Mouse (Mus musculus) forebrain, embryonic 11.5 days (tissue): ENCODE measurements around the gene Krt20. TPM values are rescaled to one million over a fixed set of nuclear protein-coding genes. Genes with fewer than 3 reads are reported as not detected.
A peak's percentile ranks its signal among the peaks of the same experiment; 100 is the strongest.

Experiments
- ATAC-seq: fragments of 200-750 bp; cut with Nextera tagmentation; replicated peaks from 2 replicates; pipeline ENCODE4 v1.8.0; 2017; ENCODE audit warnings: moderate TSS enrichment; ENCODE audit not compliant: low FRiP score
- DNase-seq: peaks from one replicate; pipeline ENCODE4 v3.0.0-alpha.2; 2017; ENCODE audit warnings: low spot score
- H3K27ac ChIP-seq: fragments of 300-500 bp; sonication (generic); 2 replicates; pipeline ENCODE4 v1.5.1; 2014; ENCODE audit warnings: low read depth, low read length
- H3K27me3 ChIP-seq: fragments of 300-500 bp; sonication (generic); 2 replicates; pipeline ENCODE4 v1.6.1; 2014; ENCODE audit warnings: mild to moderate bottlenecking, low read length, mixed read lengths; ENCODE audit not compliant: control insufficient read depth, insufficient read depth
- H3K36me3 ChIP-seq: fragments of 300-500 bp; sonication (generic); 2 replicates; pipeline ENCODE4 v1.6.1; 2014; ENCODE audit warnings: mild to moderate bottlenecking, low read length, moderate library complexity, mixed read lengths; ENCODE audit not compliant: control insufficient read depth, insufficient read depth
- H3K4me1 ChIP-seq: fragments of 300-500 bp; sonication (generic); replicated peaks from 2 replicates; pipeline ENCODE4 v1.6.1; 2014; ENCODE audit warnings: low read length, mixed read lengths; ENCODE audit not compliant: control insufficient read depth, insufficient read depth
- H3K4me2 ChIP-seq: fragments of 300-500 bp; sonication (generic); 2 replicates; pipeline ENCODE4 v1.6.1; 2014; ENCODE audit warnings: low read depth, mild to moderate bottlenecking, low read length, moderate library complexity, mixed read lengths; ENCODE audit not compliant: severe bottlenecking
- H3K4me3 ChIP-seq: fragments of 300-500 bp; sonication (generic); 2 replicates; pipeline ENCODE4 v1.5.1; 2014; ENCODE audit warnings: low read depth, low read length
- H3K9ac ChIP-seq: fragments of 300-500 bp; sonication (generic); 2 replicates; pipeline ENCODE4 v1.6.1; 2014; ENCODE audit warnings: low read length
- H3K9me3 ChIP-seq: fragments of 300-500 bp; sonication (generic); 2 replicates; pipeline ENCODE4 v1.6.1; 2016; ENCODE audit warnings: low read length, mixed read lengths; ENCODE audit not compliant: control insufficient read depth
- WGBS: fragments of 180-500 bp; shearing (Covaris S2); extraction: QIAGEN DNeasy Blood & Tissue Kit; methylation state at CpG from one replicate; pipeline ENCODE4 v1.1.7; 2014; 5-methylcytosine and 5-hydroxymethylcytosine counted together
- polyA plus RNA-seq: library from polyadenylated mRNA; unstranded; fragments of >200 nt; fragmentation: Nextera tagmentation; extraction: Ambion mirVana; gene quantifications from 2 replicates; pipeline ENCODE4 v1.2.1, GENCODE M21; 2014

Krt20 gene
- polyA plus RNA-seq, 1 experiment from 2014 or later = 0.51 TPM

- Histone ChIP-seq H3K4me2 (no peak overlapping the region), H3K4me3 (no peak overlapping the region), H3K27ac (no peak overlapping the region), H3K4me1 (no peaks in the 10 kb centered on the region), H3K36me3 (no peaks in the 10 kb centered on the region), H3K9ac (no peak overlapping the region), H3K9me3 (no peaks in the 10 kb centered on the region), H3K27me3 (no peaks in the 10 kb centered on the region)
- ATAC-seq (no peak), DNase-seq (peak; percentile 82)
- WGBS = 15% methylated on average over 8 of the region's 8 CpGs
These were observed 25.2 kb upstream of the Krt20 start for GRCm38 (mm10) chr11:99463155-99463554.

DNA sequence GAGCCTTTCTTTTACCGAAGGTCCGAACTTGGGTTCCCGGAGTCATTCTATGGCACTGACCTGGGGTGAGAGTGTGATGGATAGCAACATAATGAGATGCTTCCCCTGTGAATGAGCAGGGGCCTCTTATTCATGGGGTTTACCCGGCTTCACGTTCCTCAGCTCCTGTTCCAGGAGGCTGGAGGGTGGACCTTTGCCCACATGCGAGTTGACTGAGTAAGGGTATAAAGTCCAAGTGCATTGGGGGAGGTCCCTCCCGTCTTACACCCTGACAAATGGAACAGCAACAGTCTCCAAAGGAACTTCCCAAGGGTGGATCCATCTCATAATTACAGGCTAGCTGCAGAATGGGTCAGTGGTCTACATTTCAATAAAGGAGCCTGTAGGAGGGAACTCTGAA is 23.8 kb upstream of the Krt20 start:
- Histone ChIP-seq H3K36me3 (no peaks in the 10 kb centered on the region), H3K4me1 (no peaks in the 10 kb centered on the region), H3K27ac (no peak overlapping the region), H3K9ac (no peak overlapping the region), H3K27me3 (no peaks in the 10 kb centered on the region), H3K4me2 (no peak overlapping the region), H3K4me3 (no peak overlapping the region), H3K9me3 (no peaks in the 10 kb centered on the region)
- ATAC-seq (no peak), DNase-seq (no peak)
- 72% methylated on average over 7 of the region's 7 CpGs for WGBS

- no peak overlapping the region for H3K9ac ChIP-seq
- 80% methylated on average over 7 of the region's 7 CpGs for WGBS
- no peaks in the 10 kb centered on the region for H3K36me3 ChIP-seq
- ATAC-seq (no peak), DNase-seq (no peak)
- H3K4me3 ChIP-seq = no peak overlapping the region
- no peak overlapping the region for H3K27ac ChIP-seq
- H3K4me1 ChIP-seq = no peaks in the 10 kb centered on the region
- H3K27me3 ChIP-seq = no peaks in the 10 kb centered on the region
- no peak overlapping the region for H3K4me2 ChIP-seq
- no peaks in the 10 kb centered on the region for H3K9me3 ChIP-seq
These were observed 20.9 kb upstream of the Krt20 start for GRCm38 (mm10) chr11:99458887-99459286.

DNA sequence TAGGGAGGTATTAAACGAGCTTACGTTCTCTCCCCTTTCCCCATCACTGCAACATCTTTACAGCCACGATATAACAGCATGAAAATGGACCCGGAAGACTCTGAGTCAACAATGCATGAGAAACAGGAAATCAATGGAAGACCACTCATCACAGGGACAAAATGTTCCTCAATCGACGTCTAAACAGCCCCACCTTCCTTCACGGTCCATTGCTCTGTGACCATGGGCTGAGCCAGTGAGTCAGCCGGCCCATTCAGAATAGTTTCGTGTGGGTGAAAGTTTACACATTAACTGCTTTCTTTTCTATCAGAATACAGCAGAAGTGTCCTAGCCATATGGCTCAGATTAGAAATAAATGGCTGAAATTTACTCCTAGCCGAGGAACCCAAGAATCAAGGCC is 16.8 kb upstream of the Krt20 start:
- no peak for ATAC-seq
- DNase-seq = no peak
- no peak overlapping the region for H3K27ac ChIP-seq
- H3K9me3 ChIP-seq = no peaks in the 10 kb centered on the region
- WGBS = 69% methylated on average over 10 of the region's 10 CpGs
- no peaks in the 10 kb centered on the region for H3K36me3 ChIP-seq
- H3K4me3 ChIP-seq = no peak overlapping the region
- no peak overlapping the region for H3K9ac ChIP-seq
- no peaks in the 10 kb centered on the region for H3K4me1 ChIP-seq
- H3K27me3 ChIP-seq = no peaks in the 10 kb centered on the region
- no peak overlapping the region for H3K4me2 ChIP-seq

GRCm38 (mm10) chr11:99454044-99454443 is 16.1 kb upstream of the Krt20 start:
- Histone ChIP-seq H3K4me1 (no peaks in the 10 kb centered on the region), H3K9ac (no peak overlapping the region), H3K27ac (no peak overlapping the region), H3K4me3 (no peak overlapping the region), H3K27me3 (no peaks in the 10 kb centered on the region), H3K4me2 (no peak overlapping the region), H3K9me3 (no peaks in the 10 kb centered on the region), H3K36me3 (no peaks in the 10 kb centered on the region)
- 88% methylated on average over 4 of the region's 4 CpGs for WGBS
- ATAC-seq = no peak
- no peak for DNase-seq

GRCm38 (mm10) chr11:99448769-99449168 is 10.8 kb upstream of the Krt20 start:
- Histone ChIP-seq H3K4me3 (no peak overlapping the region), H3K36me3 (no peaks in the 10 kb centered on the region), H3K4me1 (no peaks in the 10 kb centered on the region), H3K9ac (no peak overlapping the region), H3K27ac (no peak overlapping the region), H3K4me2 (no peak overlapping the region), H3K27me3 (no peaks in the 10 kb centered on the region), H3K9me3 (no peaks in the 10 kb centered on the region)
- WGBS = 71% methylated on average over 2 of the region's 2 CpGs
- no peak for DNase-seq
- ATAC-seq = no peak

DNA sequence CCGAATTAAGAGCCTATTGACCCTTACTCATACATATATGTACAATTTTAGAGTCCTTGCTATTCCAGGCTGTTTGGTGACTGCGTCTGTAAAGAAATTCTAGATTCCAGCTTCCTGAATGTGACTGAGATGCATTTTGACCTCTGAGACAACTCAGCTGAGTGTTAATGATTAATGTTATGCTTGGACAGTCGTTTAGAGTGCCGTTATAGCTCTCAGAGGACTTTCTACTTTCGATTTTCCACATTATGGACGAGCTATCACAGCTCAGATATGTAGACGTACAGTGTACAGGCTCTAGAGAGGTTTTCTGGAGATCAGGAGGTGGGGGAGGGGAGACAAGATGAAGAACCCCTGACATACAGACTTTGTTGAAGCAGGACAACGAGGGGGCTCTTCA is 3.3 kb upstream of the Krt20 start:
- Histone ChIP-seq H3K27ac (no peak overlapping the region), H3K4me2 (no peak overlapping the region), H3K4me1 (no peaks in the 10 kb centered on the region), H3K9me3 (no peaks in the 10 kb centered on the region), H3K36me3 (no peaks in the 10 kb centered on the region), H3K4me3 (no peak overlapping the region), H3K27me3 (no peaks in the 10 kb centered on the region), H3K9ac (no peak overlapping the region)
- 79% methylated on average over 8 of the region's 8 CpGs for WGBS
- no peak for ATAC-seq
- no peak for DNase-seq

- H3K4me1 ChIP-seq = no peaks in the 10 kb centered on the region
- DNase-seq (no peak), ATAC-seq (no peak)
- no peaks in the 10 kb centered on the region for H3K36me3 ChIP-seq
- H3K27ac ChIP-seq = no peak overlapping the region
- no peak overlapping the region for H3K4me2 ChIP-seq
- H3K9ac ChIP-seq = no peak overlapping the region
- H3K9me3 ChIP-seq = no peaks in the 10 kb centered on the region
- H3K27me3 ChIP-seq = no peaks in the 10 kb centered on the region
- 79% methylated on average over 10 of the region's 10 CpGs for WGBS
- H3K4me3 ChIP-seq = no peak overlapping the region
These were observed 1.5 kb upstream of the Krt20 start for GRCm38 (mm10) chr11:99439465-99439864.

DNA sequence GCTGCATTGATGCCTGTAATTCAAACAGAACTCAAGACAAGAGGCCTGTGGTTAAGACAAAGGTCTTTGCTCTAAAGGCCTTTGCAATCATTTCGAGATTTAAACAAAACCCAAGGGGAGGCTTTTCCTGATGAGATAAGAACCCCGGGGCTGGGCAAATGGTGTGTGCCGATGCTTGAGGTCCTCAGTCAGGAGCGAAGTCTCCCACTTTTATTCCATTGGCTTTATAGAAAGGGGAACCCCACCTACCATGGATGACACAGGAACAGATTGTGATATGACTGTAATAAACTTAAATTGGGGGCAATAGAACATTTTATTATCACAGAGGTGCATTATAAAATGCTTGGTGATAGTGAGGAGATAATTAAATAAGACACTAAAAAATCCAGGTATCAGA is 1.3 kb downstream of the Krt20 start:
- Histone ChIP-seq H3K9me3 (no peaks in the 10 kb centered on the region), H3K27ac (no peak overlapping the region), H3K4me1 (no peaks in the 10 kb centered on the region), H3K36me3 (no peaks in the 10 kb centered on the region), H3K27me3 (no peaks in the 10 kb centered on the region), H3K9ac (no peak overlapping the region), H3K4me2 (no peak overlapping the region), H3K4me3 (no peak overlapping the region)
- 39% methylated on average over 4 of the region's 4 CpGs for WGBS
- DNase-seq (no peak), ATAC-seq (no peak)
